Mouse (Mus musculus): ENCODE measurements around the gene Gm3625.

The Gm3625 gene

GRCm38 (mm10) chr12:4592541-4593165, at the start of gene Gm3625, which contains the start of gene Itsn2:
TSS of gene Gm3625 (minus strand) at chr12:4592927.
TSS of gene Itsn2 (plus strand) at chr12:4592638.
- peak; percentile 80 for DNase-seq (ENCODE audit: low spot score)

- DNase-seq (ENCODE audit: low spot score): no peak
These were observed 48.0 kb upstream of the Gm3625 start for GRCm38 (mm10) chr12:4640737-4641136.

GRCm38 (mm10) chr12:4638438-4638837, 45.7 kb upstream of the Gm3625 start:
- DNase-seq (ENCODE audit: low spot score): no peak

GRCm38 (mm10) chr12:4632957-4633356, 40.2 kb upstream of the Gm3625 start:
- peak; percentile 33 for DNase-seq (ENCODE audit: low spot score)

GRCm38 (mm10) chr12:4624201-4624600, 31.5 kb upstream of the Gm3625 start:
- DNase-seq (ENCODE audit: low spot score): no peak

DNA sequence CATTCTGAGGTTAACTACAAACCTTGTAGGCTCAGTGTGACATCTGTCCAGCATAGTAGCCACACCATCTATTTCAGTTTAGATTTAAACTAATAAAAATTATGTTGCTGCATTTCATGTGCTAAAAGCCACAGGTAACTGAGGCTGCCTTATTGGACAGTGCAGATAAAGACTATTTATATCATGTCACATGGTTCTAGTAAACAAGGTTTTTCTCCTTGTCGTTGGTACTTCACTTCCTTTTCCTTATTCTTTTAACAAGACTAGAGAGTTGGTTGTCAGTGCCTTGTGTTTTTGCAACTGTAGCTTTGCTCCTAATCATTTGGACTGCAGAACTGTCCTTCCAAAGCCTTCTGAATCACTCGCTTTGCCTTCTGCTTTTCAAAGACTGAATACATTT, 22.0 kb upstream of the Gm3625 start:
- DNase-seq (ENCODE audit: low spot score): no peak

- no peak for DNase-seq (ENCODE audit: low spot score)
These were observed 13.9 kb upstream of the Gm3625 start for GRCm38 (mm10) chr12:4606625-4607024.

GRCm38 (mm10) chr12:4599713-4600112, 7.0 kb upstream of the Gm3625 start:
- no peak for DNase-seq (ENCODE audit: low spot score)

DNA sequence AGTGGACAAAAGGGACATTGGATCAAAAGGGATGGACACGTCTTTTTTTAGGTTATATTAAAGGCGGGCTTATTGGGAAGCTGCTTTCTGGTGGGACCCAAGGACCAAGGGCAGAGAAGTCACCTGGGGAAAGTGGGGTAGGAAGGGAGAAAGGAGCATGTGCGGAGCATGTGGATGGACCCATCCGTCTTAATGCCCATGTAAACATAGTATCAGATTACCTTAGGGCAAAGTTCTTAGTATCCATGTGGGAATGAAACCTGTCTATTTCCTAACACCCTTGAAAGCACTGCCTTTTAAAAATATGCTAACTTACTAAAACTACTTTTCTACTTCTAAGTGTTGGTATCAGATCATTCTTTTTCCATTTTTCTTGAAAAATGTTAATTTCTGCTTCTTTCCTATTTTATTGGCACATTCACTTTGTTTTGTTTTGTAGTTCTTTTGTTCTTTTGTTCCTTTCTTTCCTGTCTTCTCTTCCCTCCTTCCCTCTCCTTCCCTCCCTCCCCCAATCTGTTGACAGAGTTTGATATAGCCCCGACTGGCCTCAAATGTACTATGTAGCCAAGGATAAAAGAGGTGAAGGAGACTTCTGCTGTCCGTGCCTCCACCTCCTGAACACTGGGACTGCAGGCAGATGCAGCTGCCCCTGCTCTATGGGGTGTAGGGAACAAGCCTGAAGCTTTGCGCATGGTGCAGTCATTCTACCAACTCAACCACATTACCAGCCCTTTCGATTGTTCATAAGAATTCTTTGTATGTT, 6.1 kb upstream of the Gm3625 start:
- peak; percentile 28 for DNase-seq (ENCODE audit: low spot score)

GRCm38 (mm10) chr12:4595055-4595454, 2.3 kb upstream of the Gm3625 start:
- DNase-seq (ENCODE audit: low spot score): no peak

DNA sequence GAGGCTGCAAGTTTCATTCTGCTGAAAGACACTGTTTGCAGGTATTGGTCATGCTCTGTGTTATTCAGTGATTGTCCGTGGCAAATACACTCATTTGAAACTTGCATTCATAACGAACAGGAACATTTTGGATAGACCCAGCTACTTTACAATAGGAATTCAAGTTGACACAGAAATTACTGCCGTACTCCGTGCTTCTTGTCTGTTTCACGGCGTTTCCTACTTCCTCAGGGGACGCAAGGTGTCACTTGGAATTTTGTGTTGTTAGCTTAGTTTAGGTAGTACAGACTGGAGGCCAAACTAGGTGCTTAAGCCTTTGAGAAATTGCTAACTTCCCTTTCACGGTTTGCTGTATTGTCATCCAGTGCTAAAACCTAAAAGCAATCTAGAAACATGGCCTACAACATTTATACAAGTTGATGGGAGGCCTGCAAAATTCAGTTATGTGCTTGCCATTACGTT, 1.2 kb upstream of the Gm3625 start:
- DNase-seq (ENCODE audit: low spot score): no peak

- peak; percentile 66 for DNase-seq (ENCODE audit: low spot score)
These were observed 621 bp upstream of the Gm3625 start for GRCm38 (mm10) chr12:4593166-4593929.

DNA sequence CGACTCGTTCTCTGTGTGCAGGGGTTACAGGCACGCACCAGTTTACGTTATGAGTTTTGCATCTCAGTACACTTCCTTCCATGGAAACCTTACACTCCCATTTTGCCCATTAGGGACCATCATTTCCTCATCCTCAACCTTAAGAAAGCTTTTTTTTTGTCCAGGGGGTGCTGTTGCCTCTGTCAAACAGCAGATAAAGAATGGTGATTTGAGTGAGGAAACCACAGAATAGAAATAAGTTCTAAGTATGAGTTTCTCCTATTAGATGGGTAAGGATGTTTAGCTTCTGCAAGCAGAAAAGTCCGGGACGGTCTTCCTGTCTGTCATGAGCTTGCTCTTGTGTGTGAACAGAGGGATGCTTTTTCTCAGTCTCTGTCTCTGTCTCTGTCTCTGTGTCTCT, 702 bp downstream of the Gm3625 start:
- DNase-seq (ENCODE audit: low spot score): no peak

GRCm38 (mm10) chr12:4588603-4589002, 4.1 kb downstream of the Gm3625 start:
- DNase-seq (ENCODE audit: low spot score): no peak

DNA sequence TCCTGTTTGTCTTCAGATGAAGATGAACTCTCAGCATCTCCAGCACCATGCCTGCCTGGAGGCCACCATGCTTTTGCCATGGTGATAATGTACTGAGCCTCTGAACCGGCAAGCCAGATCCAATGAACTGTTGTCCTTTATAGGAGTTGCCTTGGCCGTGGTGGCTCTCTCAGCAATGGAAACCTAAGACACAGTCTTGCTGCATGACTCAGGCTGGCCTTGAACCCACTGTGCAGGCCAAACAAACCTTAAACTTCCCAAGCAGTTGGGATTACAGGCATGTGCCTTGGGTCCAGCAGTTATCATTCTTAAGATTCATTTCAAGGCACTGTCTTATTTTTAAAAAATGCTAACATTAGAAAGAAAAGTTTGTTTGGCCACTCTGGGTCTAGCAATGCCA, 4.9 kb downstream of the Gm3625 start:
- DNase-seq (ENCODE audit: low spot score): no peak

DNA sequence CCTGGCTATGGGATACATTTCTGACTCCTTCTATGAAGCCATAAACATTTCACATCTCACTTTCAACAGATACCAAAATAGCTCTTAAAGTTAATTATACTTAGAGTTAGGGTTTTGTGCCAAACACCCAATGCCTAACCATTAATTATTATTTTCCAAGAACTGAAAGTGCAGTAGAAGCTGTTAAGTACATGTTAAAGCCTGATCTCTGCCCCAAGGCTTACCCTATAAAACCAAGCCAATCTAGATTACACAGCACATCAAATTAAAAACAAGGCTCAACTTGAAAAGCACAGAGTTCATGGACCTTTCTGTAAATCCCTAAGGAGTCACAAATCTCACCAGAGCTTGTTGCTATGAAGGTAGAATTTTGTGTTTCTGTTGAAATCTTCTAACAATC, 10.4 kb downstream of the Gm3625 start:
- no peak for DNase-seq (ENCODE audit: low spot score)

DNA sequence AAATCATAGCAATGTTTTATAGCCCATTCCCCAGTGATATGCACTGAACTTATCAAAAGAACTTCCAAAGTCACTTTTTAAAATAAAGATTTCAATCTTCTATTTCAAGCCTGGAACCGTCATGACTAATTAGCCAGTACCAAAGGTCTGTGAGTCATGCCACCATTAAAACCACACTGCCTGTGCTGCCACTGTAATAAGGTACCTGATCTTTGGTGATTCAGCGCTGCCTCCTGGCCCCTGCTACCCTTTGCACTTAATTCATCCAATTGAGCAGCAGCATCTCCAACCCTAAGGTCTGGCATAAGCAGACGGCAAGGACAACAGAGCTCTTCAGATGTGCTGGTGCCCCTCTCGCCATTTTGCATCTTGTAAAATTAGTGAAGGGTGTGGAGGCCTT, 18.7 kb downstream of the Gm3625 start:
- DNase-seq (ENCODE audit: low spot score): no peak

- peak; percentile 50 for DNase-seq (ENCODE audit: low spot score)
These were observed 20.9 kb downstream of the Gm3625 start for GRCm38 (mm10) chr12:4571864-4572263.

GRCm38 (mm10) chr12:4558475-4559279, 34.0 kb downstream of the Gm3625 start:
- DNase-seq (ENCODE audit: low spot score): peak; percentile 28

GRCm38 (mm10) chr12:4558013-4558412, 34.7 kb downstream of the Gm3625 start:
- no peak for DNase-seq (ENCODE audit: low spot score)

DNA sequence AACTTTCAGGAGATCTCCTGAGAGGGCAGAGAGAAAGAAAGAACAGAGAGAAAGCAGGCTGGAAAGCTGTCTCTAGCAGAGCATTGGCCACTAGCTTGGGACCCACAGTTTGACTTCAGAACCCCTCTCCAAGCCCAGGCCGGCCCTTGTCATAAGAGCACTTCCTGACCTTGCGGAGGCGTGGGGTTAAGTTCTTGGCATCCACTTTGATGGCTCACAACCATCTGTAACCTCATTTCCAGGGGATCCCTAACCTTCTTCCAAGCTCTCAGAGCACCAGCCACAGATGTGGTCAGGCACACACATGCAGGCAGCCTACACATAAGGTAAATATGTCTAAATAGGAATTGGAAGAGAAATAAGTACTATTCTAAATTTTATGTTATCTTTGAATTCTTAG, 35.3 kb downstream of the Gm3625 start:
- no peak for DNase-seq (ENCODE audit: low spot score)

DNA sequence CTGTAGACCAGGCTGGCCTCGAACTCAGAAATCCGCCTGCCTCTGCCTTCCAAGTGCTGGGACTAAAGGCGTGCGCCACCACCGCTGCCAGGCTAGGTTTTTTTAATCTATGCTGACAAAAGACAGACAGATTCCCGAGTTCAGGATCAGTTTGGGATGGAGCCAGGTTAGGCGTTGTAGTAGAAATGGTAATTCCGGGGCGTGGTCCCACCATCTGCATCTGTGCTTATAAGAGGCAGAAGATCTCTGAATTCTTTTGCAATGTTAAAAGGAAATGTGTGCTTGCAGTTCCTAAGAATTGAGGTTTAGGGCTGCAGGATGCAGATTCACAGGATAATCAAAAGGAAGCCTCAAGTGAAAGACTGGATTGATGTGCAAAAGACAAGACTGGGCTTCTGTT, 35.8 kb downstream of the Gm3625 start:
- no peak for DNase-seq (ENCODE audit: low spot score)

Measured in yolk sac, embryonic 10.5 days (tissue).